Mouse (Mus musculus): Measurements from ENCODE around the gene Fam129a.
A peak's percentile ranks its signal among the peaks of the same experiment; 100 is the strongest.

The Fam129a gene

DNA sequence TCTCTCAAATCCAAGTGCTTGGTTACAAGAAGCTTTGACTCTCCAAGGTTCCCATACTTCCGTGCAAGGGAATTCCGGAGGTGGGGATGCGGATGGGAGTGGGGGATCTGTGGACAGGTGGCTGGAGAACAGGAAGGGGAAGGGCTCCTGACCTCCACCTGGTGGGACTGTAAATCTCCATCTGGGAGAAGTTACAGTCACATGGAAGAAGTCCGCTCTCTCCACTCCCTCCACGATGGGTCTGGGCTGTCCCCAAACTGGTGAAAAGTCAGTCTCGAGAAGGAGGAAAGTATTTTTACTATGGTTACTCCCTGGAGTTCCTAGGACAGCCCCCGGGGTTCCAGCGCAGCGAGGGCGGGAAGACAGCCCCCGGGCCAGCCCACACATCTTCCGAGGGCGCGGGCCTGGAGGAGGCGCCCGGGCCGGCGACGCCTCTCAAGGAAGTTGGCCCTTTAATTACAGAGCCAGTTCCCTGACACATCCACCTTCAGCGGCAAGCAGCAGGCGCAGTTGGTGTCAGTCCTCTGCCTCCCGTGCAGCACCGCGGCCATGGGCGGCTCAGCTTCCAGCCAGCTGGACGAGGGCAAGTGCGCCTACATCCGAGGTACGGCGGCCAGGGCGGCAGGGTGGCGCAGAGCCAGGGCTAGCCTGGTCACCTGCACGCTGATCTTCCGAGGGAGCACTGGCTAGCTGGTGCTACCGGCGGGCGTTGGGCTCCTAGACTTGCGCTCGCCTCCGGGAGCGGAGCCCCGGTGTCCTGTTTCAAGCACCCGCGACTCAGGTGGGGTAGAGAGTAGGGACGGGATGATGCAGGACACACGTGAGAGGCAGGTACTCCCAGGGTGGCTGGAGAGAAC, at the start of gene Fam129a:
Fam129a (plus strand) TSS at position 206 of the 857 bp plus-strand sequence.
- peak in 1 of 2 experiments; percentile 8 for DNase-seq (ENCODE audit: low spot score in 2 of 2)

DNA sequence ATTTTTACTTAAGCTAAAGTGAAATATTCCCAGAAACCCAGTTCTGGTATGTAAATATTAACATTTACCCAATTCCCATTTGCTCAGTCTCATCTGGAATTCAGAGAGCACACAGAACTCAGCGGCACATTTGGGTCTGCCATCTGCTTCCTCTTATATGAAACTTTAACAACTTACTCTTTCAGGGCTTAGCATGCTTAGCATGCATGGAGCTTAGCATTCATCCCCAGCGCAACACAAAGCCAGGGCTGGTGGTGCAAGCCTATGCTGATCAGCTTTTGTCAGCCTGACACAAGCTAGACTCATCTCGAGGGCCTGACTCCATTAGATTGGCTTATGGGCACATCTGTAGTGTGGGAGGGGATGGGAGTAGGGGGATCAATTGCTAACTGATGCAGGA, 44.3 kb upstream of the Fam129a start:
- peak in 1 of 2 experiments; percentile 25 for DNase-seq (ENCODE audit: low spot score in 2 of 2)

DNA sequence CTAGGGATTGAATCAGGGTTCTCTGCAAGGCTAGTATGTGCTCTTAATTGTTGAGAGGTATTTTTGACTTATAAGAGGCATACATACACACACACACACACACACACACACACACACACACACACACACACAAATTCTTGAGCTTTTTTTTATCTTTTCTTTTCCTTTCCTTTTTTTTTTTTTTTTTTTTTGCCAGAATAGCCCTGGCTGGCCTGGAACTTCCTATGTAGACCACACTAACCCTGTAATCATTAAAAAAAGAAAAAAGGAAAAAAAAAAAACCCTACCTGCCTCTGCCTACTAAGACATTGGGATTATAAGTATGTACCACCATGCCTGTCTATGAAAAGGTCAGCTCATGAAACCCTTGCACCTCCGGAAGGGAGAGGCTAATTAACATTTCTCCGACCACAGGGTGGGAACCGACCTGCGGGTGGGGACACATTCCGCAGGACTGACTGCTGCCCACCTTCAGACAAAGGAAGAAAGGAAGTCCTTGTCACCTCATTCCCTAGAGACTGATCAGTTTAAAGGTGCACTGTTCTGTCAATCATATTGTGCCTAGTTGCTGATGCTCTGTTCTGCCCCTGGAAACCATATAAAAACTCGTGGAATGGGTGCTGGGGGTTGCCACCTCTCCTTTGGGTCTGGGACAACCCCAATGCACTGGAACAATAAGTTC, 27.0 kb upstream of the Fam129a start:
- no peak for DNase-seq (ENCODE audit: low spot score in 2 of 2)

DNA sequence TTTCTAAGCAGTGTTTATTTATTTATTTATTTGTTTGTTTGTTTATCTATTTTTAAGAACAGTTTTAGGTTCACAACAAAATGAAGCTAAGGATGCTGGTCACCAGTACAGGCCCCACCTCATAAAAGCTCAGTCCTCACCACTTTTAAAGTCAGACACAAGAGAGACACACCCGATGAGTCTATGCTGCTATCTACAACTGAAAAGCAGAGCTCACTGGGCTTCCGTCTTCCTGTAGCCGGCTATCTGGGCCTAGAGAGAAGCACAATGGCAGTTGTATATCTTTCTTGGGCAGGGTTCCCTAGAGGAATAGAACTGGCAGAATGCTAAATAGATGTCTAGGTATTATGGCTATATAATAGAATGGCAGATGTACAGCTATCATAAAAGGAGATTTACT, 26.4 kb upstream of the Fam129a start:
- no peak for DNase-seq (ENCODE audit: low spot score in 2 of 2)

DNA sequence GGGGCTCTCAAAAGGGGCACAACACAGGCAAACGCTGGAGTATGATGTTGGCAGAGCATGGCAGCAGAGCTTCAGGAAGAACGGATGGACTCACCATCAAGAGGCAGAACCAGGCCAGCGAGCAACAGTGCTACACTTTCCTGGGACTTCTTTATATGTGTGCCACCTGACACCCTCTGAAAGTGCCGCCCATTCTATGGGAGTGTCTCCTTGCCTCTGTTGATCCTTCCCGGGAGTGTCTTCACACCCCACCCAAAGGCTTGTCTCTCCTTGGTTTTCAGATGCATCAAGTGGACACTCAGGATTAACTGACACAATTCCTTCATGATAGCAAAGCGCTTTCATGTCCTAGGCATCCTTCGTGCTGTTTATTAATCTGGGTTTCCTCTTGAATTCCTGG, 25.4 kb upstream of the Fam129a start:
- DNase-seq (ENCODE audit: low spot score in 2 of 2), result no peak

DNA sequence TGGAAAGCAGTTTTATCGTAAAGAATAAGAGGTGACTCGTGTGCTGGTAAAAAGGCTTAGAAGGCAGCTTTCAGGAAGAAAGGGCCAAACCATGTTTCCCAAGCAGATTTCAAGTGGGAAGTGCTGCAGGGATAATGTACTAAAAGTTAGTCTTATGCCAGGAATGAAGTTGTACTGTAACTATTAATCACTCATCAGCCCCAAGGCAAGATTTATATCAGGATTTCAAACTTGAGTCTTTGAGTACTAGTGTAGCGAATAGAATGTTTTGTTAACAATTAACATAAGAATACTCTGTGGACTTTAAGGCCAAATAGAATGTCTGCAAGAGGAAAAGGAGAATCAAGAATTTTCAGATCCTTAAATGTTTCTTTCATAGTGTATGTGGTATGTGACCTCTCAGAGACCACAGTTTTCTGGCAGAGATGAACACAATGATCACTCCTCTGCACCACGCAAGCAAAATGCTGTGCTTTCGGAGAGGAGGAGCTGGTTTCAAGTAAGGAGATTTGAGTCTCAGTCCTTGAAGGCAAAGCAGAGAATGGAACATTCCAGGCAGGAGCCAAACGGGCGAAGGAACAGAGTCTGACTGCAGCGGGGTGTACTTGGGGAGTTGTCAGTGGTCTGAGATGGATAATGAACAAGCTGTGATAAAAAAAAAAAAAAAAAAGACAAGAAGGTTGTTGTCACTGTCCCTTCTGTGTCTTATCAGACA, 21.9 kb upstream of the Fam129a start:
- DNase-seq (ENCODE audit: low spot score in 2 of 2), result no peak

DNA sequence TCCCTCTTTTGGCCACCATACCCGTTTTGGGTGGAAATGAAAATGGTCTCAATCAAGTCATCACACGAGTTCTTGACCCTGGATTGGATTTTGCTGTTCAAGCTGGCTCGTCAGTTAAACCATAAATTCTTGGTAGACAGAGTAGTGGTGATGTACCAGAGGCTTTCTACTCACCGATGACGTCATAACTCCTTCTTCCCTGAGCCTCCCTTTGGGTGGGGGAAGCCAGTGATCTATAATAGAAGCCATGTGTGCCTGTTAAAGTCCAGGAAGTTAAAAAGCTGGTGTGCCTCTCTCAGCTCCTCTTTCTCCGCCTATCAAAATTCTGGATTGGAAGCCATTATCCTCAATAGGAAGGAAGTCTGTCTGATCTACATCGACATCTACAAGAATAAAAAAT, 21.2 kb upstream of the Fam129a start:
- no peak for DNase-seq (ENCODE audit: low spot score in 2 of 2)

DNA sequence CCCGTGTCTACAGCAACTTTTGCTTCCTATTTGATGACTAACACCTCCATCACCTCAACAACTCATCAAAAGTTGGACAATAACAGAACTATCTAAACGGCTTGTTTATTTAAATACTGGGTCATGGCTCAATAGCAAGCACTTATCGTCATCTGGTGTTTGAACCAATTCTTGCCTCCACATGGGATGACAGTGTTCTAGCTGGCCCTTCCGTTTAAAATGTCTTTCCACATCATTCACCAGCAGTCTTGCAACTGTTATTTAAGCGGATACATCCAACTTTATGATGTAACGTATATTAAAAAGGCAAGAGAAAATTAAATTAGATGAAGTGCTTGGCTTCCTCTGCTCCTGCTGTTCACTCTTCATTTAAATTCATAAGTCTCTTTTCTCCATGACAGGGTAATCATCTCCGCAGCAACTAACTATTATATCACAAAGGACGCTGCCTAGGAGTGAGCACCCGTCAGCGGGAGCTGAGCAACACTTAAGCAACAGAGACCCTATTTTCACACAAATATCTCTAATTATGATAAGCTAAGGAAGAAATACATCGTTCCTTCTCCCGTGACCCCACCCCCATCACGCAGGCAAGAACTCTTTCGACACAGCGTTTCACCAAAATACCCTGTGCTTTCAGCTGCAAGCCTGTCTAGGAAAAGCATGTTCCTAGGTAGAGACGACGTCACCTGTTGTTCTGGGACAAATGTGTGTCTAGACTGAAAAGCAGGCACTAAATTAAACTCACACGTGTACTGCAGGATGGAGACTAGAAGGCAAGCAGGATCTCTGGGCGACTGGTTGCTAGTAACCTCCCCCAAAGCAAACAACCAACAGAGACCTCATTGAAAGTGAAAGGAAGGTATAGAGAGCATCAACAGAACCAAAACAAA, 20.2 kb upstream of the Fam129a start:
- DNase-seq (ENCODE audit: low spot score in 2 of 2), result no peak

DNA sequence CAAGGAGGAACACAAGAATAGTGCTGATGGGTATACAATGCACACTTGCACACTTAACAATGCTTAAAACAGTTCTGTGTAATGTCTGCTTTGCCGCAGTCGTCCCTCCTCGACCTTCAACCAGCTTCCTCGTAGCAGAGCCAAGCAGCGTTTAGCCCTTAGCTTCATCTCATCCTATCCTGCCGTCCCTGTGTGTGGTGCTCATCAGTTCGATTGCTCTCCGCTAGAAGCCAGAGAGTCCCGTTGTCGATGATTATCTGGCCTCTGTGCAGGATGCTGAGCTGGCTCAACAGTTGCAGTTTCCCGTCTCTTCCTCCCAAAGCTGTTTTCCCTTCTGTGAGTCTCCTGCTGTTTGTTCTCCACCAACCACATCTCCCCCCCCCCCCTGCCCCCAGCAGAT, 10.4 kb upstream of the Fam129a start:
- DNase-seq (ENCODE audit: low spot score in 2 of 2), result no peak

DNA sequence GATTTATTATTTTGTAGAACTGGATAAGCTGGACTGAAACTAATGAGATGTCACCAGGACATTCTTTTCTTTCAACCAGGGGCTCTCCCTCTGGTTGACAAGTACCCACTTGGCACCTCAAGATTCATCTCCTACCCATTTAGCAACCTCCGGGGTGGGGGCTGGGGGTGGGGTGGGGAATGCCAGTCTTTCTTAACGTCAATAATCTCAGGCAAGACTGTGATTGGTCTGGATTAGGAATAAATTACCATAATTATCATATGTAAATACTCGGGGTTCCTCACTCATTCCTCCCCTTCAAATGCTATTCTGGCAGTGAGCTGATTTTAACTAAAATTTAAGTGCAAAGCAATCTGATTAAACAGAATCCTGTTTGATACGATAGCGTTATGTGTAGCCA, 7.6 kb upstream of the Fam129a start:
- DNase-seq (ENCODE audit: low spot score in 2 of 2), result no peak

DNA sequence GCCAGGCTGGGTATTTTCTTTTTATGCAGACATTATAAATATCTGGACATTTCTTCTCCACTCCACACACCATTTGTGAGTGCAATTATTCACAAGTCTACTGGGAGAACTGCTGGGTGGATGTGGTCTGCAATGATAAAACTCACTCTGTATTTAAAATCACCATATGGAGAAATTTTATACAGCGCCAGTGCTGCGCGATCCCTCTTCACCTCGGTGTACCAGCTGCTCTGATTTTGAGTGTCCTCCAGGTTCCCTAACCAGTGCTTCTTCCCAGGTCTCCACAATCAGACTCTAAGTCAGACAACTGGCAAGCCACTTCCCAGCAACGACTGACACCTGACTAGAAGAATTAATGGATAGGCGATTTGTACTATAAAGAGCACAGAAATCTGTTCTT, 7.1 kb upstream of the Fam129a start:
- no peak for DNase-seq (ENCODE audit: low spot score in 2 of 2)

DNA sequence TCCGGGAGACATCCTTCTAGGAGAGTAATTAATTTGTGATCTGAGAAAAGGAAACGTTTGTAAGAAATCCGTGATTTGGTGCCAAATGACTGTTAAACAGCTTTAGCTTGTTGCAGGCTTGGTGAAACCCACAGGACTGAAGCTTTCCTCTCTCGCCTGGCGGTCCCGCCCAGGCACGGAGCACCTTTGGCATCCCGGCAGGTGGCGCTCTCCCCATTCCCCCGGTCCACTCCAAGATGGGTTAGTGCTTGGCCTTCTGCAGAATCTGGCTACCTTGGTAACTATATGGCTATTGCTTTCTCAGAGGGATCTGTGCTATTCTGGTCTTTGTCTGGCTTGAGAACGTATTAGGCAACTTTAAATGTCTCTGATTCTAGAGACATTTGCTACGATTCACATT, 6.6 kb upstream of the Fam129a start:
- DNase-seq (ENCODE audit: low spot score in 2 of 2), result peak in 1 of 2 experiments; percentile 77

DNA sequence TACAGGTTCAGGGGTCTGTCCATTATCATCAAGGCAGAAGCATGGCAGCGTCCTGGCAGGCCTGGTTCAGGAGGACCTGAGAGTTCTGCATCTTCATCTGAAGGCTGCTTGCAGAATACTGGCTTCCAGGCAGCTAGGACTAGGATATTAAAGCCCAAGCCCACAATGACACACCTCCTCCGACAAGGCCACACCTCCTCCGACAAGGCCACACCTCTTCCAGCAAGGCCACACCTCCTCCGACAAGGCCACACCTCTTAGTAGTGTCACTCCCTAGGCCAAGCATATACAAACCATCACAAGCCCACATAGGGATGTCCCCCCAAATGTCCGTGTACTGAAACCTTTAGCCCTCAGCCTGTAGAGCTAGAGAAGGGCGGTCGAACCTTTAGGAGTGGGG, 2.3 kb upstream of the Fam129a start:
- DNase-seq (ENCODE audit: low spot score in 2 of 2), result no peak

DNA sequence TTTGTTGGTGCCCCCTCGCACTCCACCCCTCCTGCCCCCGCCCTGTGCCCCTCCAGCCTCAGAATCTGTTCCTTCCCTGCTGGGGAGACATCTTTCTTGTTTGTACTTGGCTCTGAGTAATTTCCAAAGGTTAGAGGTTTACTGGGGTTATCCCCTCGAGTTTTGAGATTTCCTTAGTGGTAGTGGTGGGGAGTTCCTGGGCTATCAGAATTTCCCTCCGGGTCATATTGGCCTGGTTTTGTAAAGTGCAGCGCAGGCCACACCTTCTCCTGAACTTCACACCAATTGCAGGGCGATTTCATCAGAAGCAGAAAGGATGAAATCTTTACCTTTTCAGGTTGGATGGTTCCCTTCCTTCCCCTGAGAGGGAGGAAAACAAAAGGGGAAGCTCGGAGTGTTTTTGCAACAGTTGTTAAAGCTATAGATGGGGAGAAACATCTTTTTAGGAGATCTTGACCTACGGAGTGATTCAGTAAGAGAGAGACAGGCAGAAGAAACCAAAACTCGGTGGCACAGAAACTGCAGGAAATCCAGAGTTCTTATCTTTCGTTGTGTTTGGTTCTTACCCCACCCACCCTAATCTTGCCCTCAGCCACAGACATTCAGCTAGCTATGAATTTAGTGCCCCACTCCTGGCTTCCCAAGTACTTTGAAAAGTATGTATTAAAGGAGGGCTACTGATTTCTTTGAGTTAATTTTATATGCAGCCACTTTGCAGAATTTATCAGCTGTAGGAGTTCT, 1.0 kb downstream of the Fam129a start:
- DNase-seq (ENCODE audit: low spot score in 2 of 2), result no peak

DNA sequence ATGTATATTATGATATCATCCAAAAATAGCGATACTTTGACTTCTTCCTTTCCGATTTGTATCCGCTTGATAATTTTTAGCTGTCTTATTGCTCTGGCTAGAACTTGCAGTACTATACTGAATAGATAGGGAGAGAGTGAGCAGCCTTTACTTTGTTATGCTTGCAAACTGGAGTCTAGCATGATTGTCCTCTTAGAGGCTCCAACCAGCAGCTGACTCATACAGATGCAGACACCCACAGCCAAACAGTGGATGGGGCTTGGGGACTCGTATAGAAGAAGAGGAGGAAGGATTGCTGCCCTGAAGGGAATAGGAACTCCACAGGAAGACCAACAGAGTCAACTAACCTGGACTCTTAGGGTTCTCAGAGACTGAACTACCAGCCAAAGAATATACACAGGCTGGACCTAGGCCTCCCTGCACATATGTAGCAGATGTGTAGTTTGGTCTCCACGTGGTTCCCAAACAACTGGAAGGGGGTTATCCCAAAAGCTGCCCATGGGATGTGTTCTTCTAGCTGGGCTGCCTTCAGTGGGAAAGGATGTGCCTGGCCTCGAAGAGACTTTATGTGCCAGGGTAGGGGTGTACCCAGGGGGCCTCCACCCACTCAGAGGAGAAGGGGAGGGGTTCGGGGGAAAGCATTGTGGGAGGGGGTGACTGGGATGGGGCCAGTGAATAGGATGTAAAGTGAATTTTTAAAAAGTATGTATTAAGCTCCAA, 1.8 kb downstream of the Fam129a start:
- no peak for DNase-seq (ENCODE audit: low spot score in 2 of 2)

DNA sequence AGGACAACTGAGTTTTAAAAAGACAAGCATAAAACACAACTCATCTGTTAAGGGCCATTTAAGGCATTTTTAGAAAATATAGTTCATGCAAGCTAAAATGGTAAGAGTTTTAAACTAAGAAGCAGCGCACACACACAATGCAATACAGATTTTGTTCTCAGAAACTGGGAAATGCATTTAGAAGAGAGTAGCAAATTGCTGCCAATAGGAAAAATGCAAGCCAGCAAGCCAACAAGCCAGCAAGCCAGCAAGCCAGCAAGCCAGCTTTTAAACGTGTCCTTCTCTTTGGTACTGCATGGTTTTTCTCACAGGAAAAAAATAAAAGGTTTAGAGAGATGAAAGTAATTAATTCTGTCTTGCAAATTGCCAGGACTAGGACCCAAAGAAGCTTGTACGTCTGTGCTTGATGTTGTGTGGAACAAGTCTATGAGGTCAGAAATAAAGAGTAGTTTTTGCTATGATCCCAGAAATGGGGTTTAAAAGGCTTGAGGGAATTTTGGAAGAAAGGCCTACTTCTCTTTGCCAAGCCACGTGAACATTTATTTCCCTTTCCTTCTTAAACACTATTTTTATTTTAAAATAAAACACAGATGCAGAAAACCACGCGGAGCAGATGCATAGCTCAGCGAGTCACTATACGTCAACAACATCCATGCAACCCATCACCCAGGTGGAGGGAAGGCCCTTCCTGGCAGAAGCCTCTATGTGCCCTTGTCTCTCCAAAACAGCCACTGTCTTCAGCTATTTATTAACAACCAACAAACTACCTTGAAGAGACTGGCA, 9.4 kb downstream of the Fam129a start:
- DNase-seq (ENCODE audit: low spot score in 2 of 2), result no peak

DNA sequence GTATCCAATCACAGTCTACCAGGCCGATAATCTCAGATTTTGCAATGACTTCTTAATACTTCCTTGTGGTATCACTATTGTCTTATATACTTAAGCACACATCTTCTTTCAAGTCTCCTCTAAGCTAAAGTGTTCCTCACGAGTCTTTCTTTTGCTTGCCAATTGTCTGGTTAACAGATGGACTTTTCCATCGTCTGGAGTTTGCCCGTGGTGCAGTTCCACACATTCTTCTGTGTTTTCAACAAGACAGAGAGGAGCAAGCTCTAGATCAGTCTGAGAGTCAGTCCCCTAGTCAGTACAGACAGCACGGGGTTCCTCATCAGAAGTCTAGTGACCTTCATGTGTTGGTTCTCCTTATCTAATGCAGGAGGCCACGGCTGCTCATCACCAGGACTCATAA, 10.5 kb downstream of the Fam129a start:
- DNase-seq (ENCODE audit: low spot score in 2 of 2), result peak in 1 of 2 experiments; percentile 19

DNA sequence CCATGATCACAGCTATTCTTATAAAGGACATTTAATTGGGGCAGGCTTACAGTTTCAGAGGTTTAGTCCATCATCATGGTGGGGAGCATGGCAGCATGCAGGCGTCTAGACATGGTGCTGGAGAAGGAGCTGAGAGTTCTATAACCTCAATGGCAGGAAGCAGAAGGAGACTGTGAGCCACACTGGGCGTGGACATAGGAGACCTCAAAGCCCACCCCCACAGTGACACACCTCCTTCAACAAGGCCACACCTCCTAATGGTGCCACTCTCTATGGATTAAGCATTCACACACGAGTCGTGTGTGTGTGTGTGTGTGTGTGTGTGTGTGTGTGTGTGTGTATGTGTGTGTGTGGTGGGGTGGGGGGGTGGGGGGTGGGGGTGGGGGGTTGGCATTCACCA, 11.0 kb downstream of the Fam129a start:
- DNase-seq (ENCODE audit: low spot score in 2 of 2), result no peak

DNA sequence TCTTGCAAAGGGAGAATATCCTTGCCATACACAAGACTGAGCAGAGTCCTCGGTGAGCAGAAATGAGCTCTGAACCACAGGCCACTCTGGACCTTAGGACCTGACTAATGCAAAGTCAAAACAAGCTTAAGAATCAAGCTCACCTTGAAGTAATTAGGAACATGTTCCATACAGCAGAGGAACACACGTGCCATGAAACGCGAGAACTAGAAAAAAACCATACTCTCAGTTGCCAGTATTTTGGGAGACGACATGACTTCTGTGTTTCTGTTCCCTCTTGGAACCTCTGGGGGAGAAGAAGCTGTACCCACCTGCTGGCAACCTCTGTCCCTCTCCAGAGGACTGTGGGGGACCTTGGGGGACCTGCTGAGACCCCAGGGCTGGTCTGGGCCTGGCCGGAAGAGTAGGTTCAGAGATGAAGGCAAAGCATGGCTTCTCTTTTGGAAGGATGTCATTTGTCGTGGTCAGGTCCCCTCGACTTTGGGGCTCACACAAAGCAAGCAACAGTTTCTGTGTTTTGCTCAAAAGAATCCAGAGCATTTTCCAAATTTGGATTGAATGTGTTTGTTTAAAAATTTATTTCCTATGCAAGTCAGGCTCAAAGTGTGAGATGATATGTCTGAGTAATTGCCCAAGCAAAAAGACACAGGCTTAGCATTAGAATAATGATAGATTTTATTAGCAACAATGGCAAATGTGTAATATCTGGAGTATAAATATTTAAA, 12.6 kb downstream of the Fam129a start:
- DNase-seq (ENCODE audit: low spot score in 2 of 2), result no peak
